Comparison of ENCODE assay signal across 8 mouse cellular contexts in genomic region chr8:8992461-8993032, GRCm38 (mm10).
DNase-seq lines count a peak whose midpoint lies in the region; ATAC-seq and TF ChIP-seq lines count a peak whose summit lies in the region.

No protein-coding gene starts in this region.

- peak overlapping the region; percentile 11; the same call in 1 of the 2 replicates for H3K4me3 ChIP-seq in embryonic facial prominence, embryonic 14.5 days (ENCODE audit: low read depth, low read length)
- H3K4me3 ChIP-seq in heart, embryonic 11.5 days (ENCODE audit: low read depth, low read length), result 0 out of 2 replicates have a peak overlapping the region, but pooled peaks have one; percentile 14
- no peak overlapping the region for H3K4me3 ChIP-seq in kidney, embryonic 15.5 days (replicated peaks)
- no peak overlapping the region for H3K4me3 ChIP-seq in limb, embryonic 15.5 days
- no peak overlapping the region for H3K4me3 ChIP-seq in stomach, postnatal 0 days (ENCODE audit: low read depth, low read length)

- peak; percentile 31; the same call in 1 of the 2 replicates for ATAC-seq in embryonic facial prominence, embryonic 14.5 days (ENCODE audit: low read depth)
- ATAC-seq in heart, embryonic 11.5 days (replicated peaks; ENCODE audit: insufficient number of reproducible peaks, low FRiP score, low TSS enrichment), result peak; percentile 37; the same call in 1 of the 2 replicates
- ATAC-seq in kidney, embryonic 15.5 days (replicated peaks; ENCODE audit: low FRiP score), result peak; percentile 20
- no peak for ATAC-seq in limb, embryonic 15.5 days (ENCODE audit: insufficient number of reproducible peaks, low FRiP score, low TSS enrichment, low read depth)
- peak; percentile 63; the same call in 1 of the 2 replicates for ATAC-seq in stomach, postnatal 0 days (ENCODE audit: low FRiP score, low TSS enrichment)

- H3K27me3 ChIP-seq in embryonic facial prominence, embryonic 14.5 days (replicated peaks; ENCODE audit: control insufficient read depth, insufficient read depth, low read length), result no peaks in the 10 kb centered on the region
- no peaks in the 10 kb centered on the region for H3K27me3 ChIP-seq in heart, embryonic 11.5 days (ENCODE audit: control insufficient read depth, insufficient read depth, low read length)
- no peaks in the 10 kb centered on the region for H3K27me3 ChIP-seq in kidney, embryonic 15.5 days
- no peaks in the 10 kb centered on the region for H3K27me3 ChIP-seq in limb, embryonic 15.5 days
- H3K27me3 ChIP-seq in stomach, postnatal 0 days (ENCODE audit: control insufficient read depth, insufficient read depth, low read length), result no peaks in the 10 kb centered on the region

- H3K36me3 ChIP-seq in embryonic facial prominence, embryonic 14.5 days (ENCODE audit: control insufficient read depth, insufficient read depth, low read length), result no peaks in the 10 kb centered on the region
- H3K36me3 ChIP-seq in heart, embryonic 11.5 days (ENCODE audit: control insufficient read depth, insufficient read depth, low read length), result no peaks in the 10 kb centered on the region
- no peaks in the 10 kb centered on the region for H3K36me3 ChIP-seq in kidney, embryonic 15.5 days
- H3K36me3 ChIP-seq in limb, embryonic 15.5 days, result no peaks in the 10 kb centered on the region
- H3K36me3 ChIP-seq in stomach, postnatal 0 days (ENCODE audit: control insufficient read depth, insufficient read depth, low read length), result no peaks in the 10 kb centered on the region

- 13% methylated on average over 11 of the region's 11 CpGs for WGBS in embryonic facial prominence, embryonic 14.5 days
- 5% methylated on average over 11 of the region's 11 CpGs for WGBS in heart, embryonic 11.5 days (ENCODE audit: insufficient replicate concordance)
- 4% methylated on average over 11 of the region's 11 CpGs for WGBS in kidney, embryonic 15.5 days
- WGBS in limb, embryonic 15.5 days, result 13% methylated on average over 11 of the region's 11 CpGs
- 15% methylated on average over 11 of the region's 11 CpGs for WGBS in stomach, postnatal 0 days

- TF ChIP-seq EP300 in stomach, postnatal 0 days (optimal IDR thresholded peaks at IDR 0.05), result peak; percentile 62

- TF ChIP-seq CTCF in stomach, postnatal 0 days (IDR thresholded peaks at IDR 0.05; ENCODE audit: low read depth), result peak; percentile 84

- no peaks in the 10 kb centered on the region for H3K9me3 ChIP-seq in embryonic facial prominence, embryonic 14.5 days (ENCODE audit: control insufficient read depth, low read length)
- no peaks in the 10 kb centered on the region for H3K9me3 ChIP-seq in heart, embryonic 11.5 days (replicated peaks; ENCODE audit: control insufficient read depth, low read length)
- no peaks in the 10 kb centered on the region for H3K9me3 ChIP-seq in kidney, embryonic 15.5 days (replicated peaks)
- H3K9me3 ChIP-seq in limb, embryonic 15.5 days, result no peaks in the 10 kb centered on the region
- H3K9me3 ChIP-seq in stomach, postnatal 0 days (ENCODE audit: control insufficient read depth, low read length), result no peaks in the 10 kb centered on the region

- H3K4me1 ChIP-seq in embryonic facial prominence, embryonic 14.5 days (ENCODE audit: control insufficient read depth, insufficient read depth, low read length), result peaks cover 31% of the 10 kb centered on the region
- peaks cover 20% of the 10 kb centered on the region for H3K4me1 ChIP-seq in heart, embryonic 11.5 days (ENCODE audit: control insufficient read depth, insufficient read depth, low read length)
- peaks cover 59% of the 10 kb centered on the region for H3K4me1 ChIP-seq in kidney, embryonic 15.5 days
- H3K4me1 ChIP-seq in limb, embryonic 15.5 days, result peaks cover 33% of the 10 kb centered on the region
- peaks cover 2% of the 10 kb centered on the region; the same call in 1 of the 2 replicates for H3K4me1 ChIP-seq in stomach, postnatal 0 days (replicated peaks; ENCODE audit: control insufficient read depth, insufficient read depth)

- peak; percentile 94 for DNase-seq in 3T3-L1 (ENCODE audit: low read depth, low spot score)
- peak; percentile 80 for DNase-seq in adrenal gland, postnatal 25 days
- peak; percentile 91 for DNase-seq in embryonic facial prominence, embryonic 14.5 days (ENCODE audit: low spot score)
- DNase-seq in neural tube, embryonic 10.5 days (ENCODE audit: extremely low spot score, low spot score), result peak; percentile 85
- peak; percentile 85 for DNase-seq in stomach, postnatal 0 days (ENCODE audit: low spot score)

- peak overlapping the region; percentile 63 for H3K27ac ChIP-seq in embryonic facial prominence, embryonic 14.5 days (replicated peaks; ENCODE audit: low read depth, low read length)
- H3K27ac ChIP-seq in heart, embryonic 11.5 days (ENCODE audit: low read depth, low read length), result peak overlapping the region; percentile 91
- H3K27ac ChIP-seq in kidney, embryonic 15.5 days, result peak overlapping the region; percentile 78
- H3K27ac ChIP-seq in limb, embryonic 15.5 days, result peak overlapping the region; percentile 76
- peak overlapping the region; percentile 45 for H3K27ac ChIP-seq in stomach, postnatal 0 days (replicated peaks)

- H3K9ac ChIP-seq in embryonic facial prominence, embryonic 14.5 days (ENCODE audit: low read depth, low read length), result peak overlapping the region; percentile 43; the same call in 1 of the 2 replicates
- H3K9ac ChIP-seq in heart, embryonic 11.5 days (ENCODE audit: low read depth, low read length), result peak overlapping the region; percentile 46; the same call in 1 of the 2 replicates
- 0 out of 2 replicates have a peak overlapping the region, but pooled peaks have one; percentile 5 for H3K9ac ChIP-seq in kidney, embryonic 15.5 days
- H3K9ac ChIP-seq in limb, embryonic 15.5 days, result no peak overlapping the region
- H3K9ac ChIP-seq in stomach, postnatal 0 days (ENCODE audit: low read length), result 0 out of 2 replicates have a peak overlapping the region, but pooled peaks have one; percentile 27

- H3K4me2 ChIP-seq in embryonic facial prominence, embryonic 14.5 days (ENCODE audit: low read depth, low read length), result peak overlapping the region; percentile 40
- H3K4me2 ChIP-seq in heart, embryonic 11.5 days, result peak overlapping the region; percentile 56
- H3K4me2 ChIP-seq in kidney, embryonic 15.5 days, result peak overlapping the region; percentile 32
- H3K4me2 ChIP-seq in limb, embryonic 15.5 days, result peak overlapping the region; percentile 31
- no peak overlapping the region for H3K4me2 ChIP-seq in stomach, postnatal 0 days (replicated peaks; ENCODE audit: low read depth)

Comparison
In these comparisons a context has a peak if more than half of its experiments do, and no peak if none do; other contexts are left out.
1. H3K4me3 ChIP-seq: peak in embryonic facial prominence, embryonic 14.5 days (single experiment) and heart, embryonic 11.5 days (single experiment); none in kidney, embryonic 15.5 days (single experiment), limb, embryonic 15.5 days (single experiment) and stomach, postnatal 0 days (single experiment).
2. Peak in every context shown above with its lines, with median percentiles within 50 percentile points of each other: DNase-seq and H3K27ac ChIP-seq.